Mouse (Mus musculus): ENCODE data around the gene Zcchc14. TPM values are rescaled to one million over a fixed set of nuclear protein-coding genes. Genes with fewer than 3 reads are reported as not detected.

Gene Zcchc14
- total RNA-seq, 1 experiment: 18.6 TPM

GRCm38 (mm10) chr8:121685419-121685818, 32.7 kb upstream of the Zcchc14 start:
- no peak overlapping the region for H3K4me3 ChIP-seq (ENCODE audit: insufficient read depth in 1 of 2, low read depth in 1 of 2, low read length in 2 of 2, poor library complexity in 1 of 2, severe bottlenecking in 1 of 2)

GRCm38 (mm10) chr8:121683083-121683832, 30.6 kb upstream of the Zcchc14 start:
- Histone ChIP-seq H3K4me3 (ENCODE audit: insufficient read depth in 1 of 2, low read depth in 1 of 2, low read length in 2 of 2, poor library complexity in 1 of 2, severe bottlenecking in 1 of 2) (no peak overlapping the region), H3K27ac (ENCODE audit: insufficient read depth, low read depth, low read length, poor library complexity, severe bottlenecking) (no peak overlapping the region), H3K9ac (ENCODE audit: insufficient read depth, low read depth, low read length, poor library complexity, severe bottlenecking) (no peak overlapping the region), H3K9me3 (ENCODE audit: control insufficient read depth, insufficient read depth, low read depth, low read length) (no peaks in the 10 kb centered on the region), H3K4me1 (ENCODE audit: control insufficient read depth in 2 of 2, insufficient read depth in 2 of 2, low read length in 2 of 2, poor library complexity in 1 of 2) (peaks cover 0 to 19% of the 10 kb centered on the region in 2 experiments; a peak in 2 of 4 replicates), H3K36me3 (ENCODE audit: control insufficient read depth, insufficient read depth, low read length, poor library complexity, severe bottlenecking) (no peaks in the 10 kb centered on the region)
- no peak for DNase-seq (ENCODE audit: low read depth, low spot score)
- in situ Hi-C loops (cut with MboI; ENCODE audit: low sequenced_read_pairs in 2 of 2, unreplicated experiment in 2 of 2): no loop called here
- TF ChIP-seq HCFC1 (IDR thresholded peaks at IDR 0.05; ENCODE audit: borderline replicate concordance, insufficient read depth, low read length): no peak
- TF ChIP-seq ZNF384 (IDR thresholded peaks at IDR 0.05; ENCODE audit: low read depth, low read length): no peak
- no peak for TF ChIP-seq CHD2 (IDR thresholded peaks at IDR 0.05; ENCODE audit: low read depth, low read length)
- no peak for TF ChIP-seq MAFK (IDR thresholded peaks at IDR 0.05; ENCODE audit: insufficient read depth, low read depth, low read length)
- TF ChIP-seq ZC3H11A (IDR thresholded peaks at IDR 0.05; ENCODE audit: borderline replicate concordance, low read depth, low read length): no peak

More at GRCm38 (mm10) chr8:121685419-121685818, 32.7 kb upstream of the Zcchc14 start:
- Histone ChIP-seq H3K9ac (ENCODE audit: insufficient read depth, low read depth, low read length, poor library complexity, severe bottlenecking) (no peak overlapping the region), H3K9me3 (ENCODE audit: control insufficient read depth, insufficient read depth, low read depth, low read length) (no peaks in the 10 kb centered on the region), H3K36me3 (ENCODE audit: control insufficient read depth, insufficient read depth, low read length, poor library complexity, severe bottlenecking) (no peaks in the 10 kb centered on the region), H3K4me1 (ENCODE audit: control insufficient read depth in 2 of 2, insufficient read depth in 2 of 2, low read length in 2 of 2, poor library complexity in 1 of 2) (peaks cover 0 to 24% of the 10 kb centered on the region in 2 experiments; a peak in 2 of 4 replicates), H3K27ac (ENCODE audit: insufficient read depth, low read depth, low read length, poor library complexity, severe bottlenecking) (no peak overlapping the region)
- no peak for DNase-seq (ENCODE audit: low read depth, low spot score)
- TF ChIP-seq MAFK (IDR thresholded peaks at IDR 0.05; ENCODE audit: insufficient read depth, low read depth, low read length) (no peak), ZNF384 (IDR thresholded peaks at IDR 0.05; ENCODE audit: low read depth, low read length) (no peak), HCFC1 (IDR thresholded peaks at IDR 0.05; ENCODE audit: borderline replicate concordance, insufficient read depth, low read length) (no peak), ZC3H11A (IDR thresholded peaks at IDR 0.05; ENCODE audit: borderline replicate concordance, low read depth, low read length) (no peak), CHD2 (IDR thresholded peaks at IDR 0.05; ENCODE audit: low read depth, low read length) (no peak)
- in situ Hi-C loops (cut with MboI; ENCODE audit: low sequenced_read_pairs in 2 of 2, unreplicated experiment in 2 of 2): no loop called here

- TF ChIP-seq HCFC1 (IDR thresholded peaks at IDR 0.05; ENCODE audit: borderline replicate concordance, insufficient read depth, low read length) (no peak), CHD2 (IDR thresholded peaks at IDR 0.05; ENCODE audit: low read depth, low read length) (no peak), ZC3H11A (IDR thresholded peaks at IDR 0.05; ENCODE audit: borderline replicate concordance, low read depth, low read length) (no peak), MAFK (IDR thresholded peaks at IDR 0.05; ENCODE audit: insufficient read depth, low read depth, low read length) (no peak), ZNF384 (IDR thresholded peaks at IDR 0.05; ENCODE audit: low read depth, low read length) (no peak)
- no peaks in the 10 kb centered on the region for H3K36me3 ChIP-seq (ENCODE audit: control insufficient read depth, insufficient read depth, low read length, poor library complexity, severe bottlenecking)
- no peaks in the 10 kb centered on the region for H3K9me3 ChIP-seq (ENCODE audit: control insufficient read depth, insufficient read depth, low read depth, low read length)
- peaks cover 0 to 5% of the 10 kb centered on the region in 2 experiments; a peak in 1 of 4 replicates for H3K4me1 ChIP-seq (ENCODE audit: control insufficient read depth in 2 of 2, insufficient read depth in 2 of 2, low read length in 2 of 2, poor library complexity in 1 of 2)
- in situ Hi-C loops (cut with MboI; ENCODE audit: low sequenced_read_pairs in 2 of 2, unreplicated experiment in 2 of 2): no loop called here
- H3K4me3 ChIP-seq (ENCODE audit: insufficient read depth in 1 of 2, low read depth in 1 of 2, low read length in 2 of 2, poor library complexity in 1 of 2, severe bottlenecking in 1 of 2): no peak overlapping the region
- DNase-seq (ENCODE audit: low read depth, low spot score): no peak
- no peak overlapping the region for H3K27ac ChIP-seq (ENCODE audit: insufficient read depth, low read depth, low read length, poor library complexity, severe bottlenecking)
- no peak overlapping the region for H3K9ac ChIP-seq (ENCODE audit: insufficient read depth, low read depth, low read length, poor library complexity, severe bottlenecking)
These were observed 28.8 kb upstream of the Zcchc14 start for GRCm38 (mm10) chr8:121681457-121681856.

- no peak overlapping the region for H3K9ac ChIP-seq (ENCODE audit: insufficient read depth, low read depth, low read length, poor library complexity, severe bottlenecking)
- no peaks in the 10 kb centered on the region for H3K9me3 ChIP-seq (ENCODE audit: control insufficient read depth, insufficient read depth, low read depth, low read length)
- TF ChIP-seq CHD2 (IDR thresholded peaks at IDR 0.05; ENCODE audit: low read depth, low read length) (no peak), MAFK (IDR thresholded peaks at IDR 0.05; ENCODE audit: insufficient read depth, low read depth, low read length) (no peak), HCFC1 (IDR thresholded peaks at IDR 0.05; ENCODE audit: borderline replicate concordance, insufficient read depth, low read length) (no peak), ZC3H11A (IDR thresholded peaks at IDR 0.05; ENCODE audit: borderline replicate concordance, low read depth, low read length) (no peak), ZNF384 (IDR thresholded peaks at IDR 0.05; ENCODE audit: low read depth, low read length) (no peak)
- H3K4me1 ChIP-seq (ENCODE audit: control insufficient read depth in 2 of 2, insufficient read depth in 2 of 2, low read length in 2 of 2, poor library complexity in 1 of 2): peaks cover 2 to 6% of the 10 kb centered on the region in 2 experiments; a peak in 1 of 4 replicates
- no peak overlapping the region for H3K27ac ChIP-seq (ENCODE audit: insufficient read depth, low read depth, low read length, poor library complexity, severe bottlenecking)
- no peak overlapping the region for H3K4me3 ChIP-seq (ENCODE audit: insufficient read depth in 1 of 2, low read depth in 1 of 2, low read length in 2 of 2, poor library complexity in 1 of 2, severe bottlenecking in 1 of 2)
- in situ Hi-C loops (cut with MboI; ENCODE audit: low sequenced_read_pairs in 2 of 2, unreplicated experiment in 2 of 2): no loop called here
- DNase-seq (ENCODE audit: low read depth, low spot score): no peak
- H3K36me3 ChIP-seq (ENCODE audit: control insufficient read depth, insufficient read depth, low read length, poor library complexity, severe bottlenecking): no peaks in the 10 kb centered on the region
These were observed 28.2 kb upstream of the Zcchc14 start for GRCm38 (mm10) chr8:121680896-121681295.

Measured in ES-E14 (cell line).